Mouse (Mus musculus): ENCODE results near the gene Cand1. TPM values are rescaled to one million over a fixed set of nuclear protein-coding genes. Genes with fewer than 3 reads are reported as not detected.

The Cand1 gene
- polyA plus RNA-seq, 1 experiment from 2014 or later = 50.7 TPM

GRCm38 (mm10) chr10:119149261-119149660 lies 90.6 kb downstream of the Cand1 start:
- no peak for ATAC-seq (ENCODE audit: low FRiP score, low TSS enrichment)
- H3K9ac ChIP-seq (replicated peaks; ENCODE audit: low read length) = no peak overlapping the region
- H3K4me3 ChIP-seq (ENCODE audit: low read length) = no peak overlapping the region
- no peaks in the 10 kb centered on the region for H3K27me3 ChIP-seq (ENCODE audit: insufficient read depth, low read length)
- no peaks in the 10 kb centered on the region for H3K9me3 ChIP-seq (ENCODE audit: low read length)
- no peaks in the 10 kb centered on the region for H3K36me3 ChIP-seq (ENCODE audit: insufficient read depth, low read length)
- H3K27ac ChIP-seq (ENCODE audit: low read length) = no peak overlapping the region
- 80% methylated on average over 4 of the region's 4 CpGs for WGBS
- H3K4me1 ChIP-seq (ENCODE audit: insufficient read depth, low read length) = no peaks in the 10 kb centered on the region
- no peak overlapping the region for H3K4me2 ChIP-seq (replicated peaks; ENCODE audit: low read depth, low read length)

Other genes starting within 250 kb of the Cand1 start
- 3.3 and 3.5 TPM in 2 replicates for gene Grip1, start 213.8 kb upstream of the Cand1 start, polyA plus RNA-seq (2015; fragmentation: Nextera tagmentation; extraction: Ambion mirVana)